Mouse (Mus musculus) urinary bladder, adult 18-20 months (tissue): ENCODE results near the gene Lrfn1.
A peak's percentile ranks its signal among the peaks of the same experiment; 100 is the strongest.
"Not testable (repeated sequence)": the region's sequence is repeated elsewhere in the genome, so short reads cannot be mapped to it uniquely, and the experiment has no call there.

Source experiments
- DNase-seq, 2 experiments: peaks; one replicate each; pipeline ENCODE4 v3.0.0; 2022; ENCODE audit warnings: low spot score in 2 of 2, mixed read lengths in 2 of 2

Gene Lrfn1

GRCm38 (mm10) chr7:28447101-28447830, 4.5 kb upstream of the Lrfn1 start:
- DNase-seq = no peak

- no peak for DNase-seq
These were observed 3.6 kb upstream of the Lrfn1 start for GRCm38 (mm10) chr7:28447865-28448820.

GRCm38 (mm10) chr7:28452361-28453005, 703 bp downstream of the Lrfn1 start:
- DNase-seq = no peak

- DNase-seq = no peak
These were observed 8.6 kb downstream of the Lrfn1 start for GRCm38 (mm10) chr7:28460361-28460760.

GRCm38 (mm10) chr7:28462769-28463168, 11.0 kb downstream of the Lrfn1 start:
- no peak for DNase-seq

- no peak for DNase-seq
These were observed 12.8 kb downstream of the Lrfn1 start for GRCm38 (mm10) chr7:28464416-28465212.

- DNase-seq = no peak
These were observed 15.0 kb downstream of the Lrfn1 start for GRCm38 (mm10) chr7:28466721-28467212.

GRCm38 (mm10) chr7:28467213-28467751, 15.5 kb downstream of the Lrfn1 start:
- peak; percentile 15 to 29 for DNase-seq

GRCm38 (mm10) chr7:28476191-28476590, 24.4 kb downstream of the Lrfn1 start:
- no peak for DNase-seq

GRCm38 (mm10) chr7:28477363-28477762, 25.6 kb downstream of the Lrfn1 start:
- no peak for DNase-seq

GRCm38 (mm10) chr7:28478854-28479253, 27.1 kb downstream of the Lrfn1 start:
- no peak for DNase-seq

- no peak for DNase-seq
These were observed 31.1 kb downstream of the Lrfn1 start for GRCm38 (mm10) chr7:28482854-28483253.

- no peak for DNase-seq
These were observed 32.4 kb downstream of the Lrfn1 start for GRCm38 (mm10) chr7:28484192-28484591.

- DNase-seq = peak in 1 of 2 experiments; percentile 13
These were observed 36.3 kb downstream of the Lrfn1 start for GRCm38 (mm10) chr7:28488030-28488491.

GRCm38 (mm10) chr7:28490410-28490809, 38.6 kb downstream of the Lrfn1 start:
- peak; percentile 36 to 51 for DNase-seq

GRCm38 (mm10) chr7:28490903-28491302, 39.1 kb downstream of the Lrfn1 start:
- DNase-seq = no peak

- DNase-seq = no peak
These were observed 40.5 kb downstream of the Lrfn1 start for GRCm38 (mm10) chr7:28492310-28492709.

- DNase-seq = no peak
These were observed 43.6 kb downstream of the Lrfn1 start for GRCm38 (mm10) chr7:28495426-28495825.

GRCm38 (mm10) chr7:28505585-28505984, 53.8 kb downstream of the Lrfn1 start:
- no peak for DNase-seq

- DNase-seq = not testable (repeated sequence)
These were observed 57.3 kb downstream of the Lrfn1 start for GRCm38 (mm10) chr7:28509121-28509520.
